ENCODE assay signal across 10 mouse cellular contexts in the genomic region with DNA sequence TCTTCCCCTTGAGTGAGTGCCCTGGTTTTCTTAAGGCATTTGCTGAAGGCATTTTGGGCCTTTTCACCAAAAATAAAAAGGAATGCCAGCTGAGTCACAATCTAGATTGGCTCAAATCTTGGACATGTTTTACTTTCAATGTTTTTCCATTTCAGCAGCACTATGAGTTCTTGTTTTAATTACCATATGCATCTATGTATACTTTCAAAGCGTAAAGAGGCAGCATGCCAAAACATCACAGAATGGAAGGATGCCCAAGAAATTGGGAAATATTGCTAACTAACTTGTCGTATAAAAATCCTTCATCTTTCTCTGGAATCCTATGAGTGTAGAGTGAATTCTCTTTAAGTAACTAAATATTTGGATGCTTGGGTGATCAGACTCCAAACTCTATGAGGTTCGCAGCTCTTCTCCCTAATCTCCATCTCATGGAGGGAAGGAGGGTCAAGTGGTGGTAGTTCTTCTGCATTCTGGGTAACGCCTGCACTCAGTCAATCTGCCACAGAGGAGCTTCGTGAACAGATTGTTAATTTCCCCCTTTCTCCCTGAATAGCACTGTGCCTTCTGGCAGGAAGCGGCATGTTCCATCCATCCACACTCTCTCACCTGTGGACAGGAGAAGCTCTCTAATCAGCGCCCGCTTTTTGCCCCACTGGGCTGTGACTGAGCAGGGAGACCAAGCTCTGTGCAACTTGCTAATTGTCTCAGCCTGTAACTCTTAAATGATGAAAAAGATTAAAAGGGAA.
DNase-seq lines count a peak whose midpoint lies in the region; ATAC-seq lines count a peak whose summit lies in the region.
"Had no signal": no experiment of that assay in that cellular context is flagged by ENCODE, and none has a peak within 500 bp of the region (broad histone marks: within the 10 kb centered on the region; RNA-seq: fewer than 3 reads in every experiment).

No protein-coding gene starts in this region.

- peak; percentile 53 for DNase-seq in left cerebral cortex, adult 11 months (ENCODE audit: low spot score)
- DNase-seq in left cerebral cortex, postnatal 4 days: no peak
- DNase-seq in cerebellum, adult 11 months: peak; percentile 30
- DNase-seq in cerebellum, adult 9-10 months: peak; percentile 70
- peak; percentile 51 to 92 for DNase-seq in left cerebral cortex, postnatal 25 days (ENCODE audit: low spot score in 2 of 2)
- DNase-seq in adrenal gland, postnatal 36 days: no peak
- DNase-seq: lung, adult 18-20 months; thymus, adult 18-20 months had no signal

- ATAC-seq in erythroblast, adult 5-6 weeks (replicated peaks; ENCODE audit: low FRiP score, poor library complexity, severe bottlenecking): no peak
- ATAC-seq: activated CD4-positive, CD25-positive, alpha-beta regulatory T cell, adult 4 months had no signal

- intact Hi-C loops in left cerebral cortex, postnatal 4 days (cut with DNase I): no loop called here
- intact Hi-C loops in left cerebral cortex, postnatal 25 days (cut with DNase I): no loop called here

Comparison
In these comparisons a context has a peak if more than half of its experiments do, and no peak if none do; other contexts are left out.
1. DNase-seq: peak in left cerebral cortex, adult 11 months (single experiment), cerebellum, adult 11 months (single experiment), cerebellum, adult 9-10 months (single experiment) and left cerebral cortex, postnatal 25 days (2 of 2); none in left cerebral cortex, postnatal 4 days (single experiment) and adrenal gland, postnatal 36 days (0 of 2).